Mouse (Mus musculus) spleen, adult 2 months (tissue): Measurements from ENCODE around the gene Nup93. TPM values are rescaled to one million over a fixed set of nuclear protein-coding genes. Genes with fewer than 3 reads are reported as not detected.

Experiments used
- DNase-seq, 2 experiments: peaks; one replicate each; pipeline versions ENCODE4 v3.0.0 to v3.0.0-alpha.2; 2012 to 2021; ENCODE audit warnings: low spot score in 2 of 2, low read depth in 1 of 2
- H3K27ac ChIP-seq: fragments of 200-500 bp; 2 replicates; pipeline ENCODE4 v1.5.1; 2012; ENCODE audit warnings: low read length, inconsistent platforms; ENCODE audit not compliant: insufficient read depth
- H3K27me3 ChIP-seq: fragments of 200-500 bp; 2 replicates; pipeline ENCODE4 v1.6.1; 2012; ENCODE audit warnings: mild to moderate bottlenecking, moderate library complexity, low read length, inconsistent platforms; ENCODE audit not compliant: control insufficient read depth, insufficient read depth
- H3K36me3 ChIP-seq: fragments of 200-500 bp; 2 replicates; pipeline ENCODE4 v1.6.1; 2012; ENCODE audit warnings: mild to moderate bottlenecking, low read length, inconsistent platforms; ENCODE audit not compliant: control insufficient read depth, insufficient read depth
- H3K4me1 ChIP-seq: fragments of 200-500 bp; 2 replicates; pipeline ENCODE4 v1.6.1; 2011; ENCODE audit warnings: inconsistent platforms; ENCODE audit not compliant: control insufficient read depth, insufficient read depth, insufficient read length
- H3K4me3 ChIP-seq: fragments of 200-500 bp; 2 replicates; pipeline ENCODE4 v1.5.1; 2011; ENCODE audit warnings: mild to moderate bottlenecking, inconsistent platforms; ENCODE audit not compliant: insufficient read depth, insufficient read length; ENCODE audit errors: extremely low read depth
- CTCF ChIP-seq: fragments of 200-500 bp; IDR thresholded peaks from 2 replicates; pipeline ENCODE4 v1.5.1; 2011; ENCODE audit warnings: mild to moderate bottlenecking, inconsistent platforms; ENCODE audit not compliant: insufficient read depth, insufficient read length, insufficient replicate concordance; ENCODE audit errors: extremely low read depth
- POLR2A ChIP-seq: fragments of 200-500 bp; IDR thresholded peaks from 2 replicates; pipeline ENCODE4 v1.6.1; 2011; ENCODE audit warnings: low read depth, low read length, inconsistent platforms
- WGBS: fragments of 180-500 bp; shearing (Covaris S2); methylation state at CpG from one replicate; pipeline ENCODE4 v1.1.7; 2018; 5-methylcytosine and 5-hydroxymethylcytosine counted together
- polyA plus RNA-seq: library from polyadenylated mRNA; depleted of rRNA; stranded (reverse); fragments of >200 nt; gene quantifications from 2 replicates; pipeline ENCODE4 v1.2.3, GENCODE M21; 2012

Gene Nup93
- polyA plus RNA-seq, 1 experiment, result 13.2 TPM

- H3K36me3 ChIP-seq, result no peaks in the 10 kb centered on the region
- H3K27me3 ChIP-seq, result no peaks in the 10 kb centered on the region
- no peak overlapping the region for H3K27ac ChIP-seq
- WGBS, result 9% methylated on average over 17 of the region's 17 CpGs
- DNase-seq, result peak; percentile 41 to 63
- H3K4me3 ChIP-seq, result no peak overlapping the region
- H3K4me1 ChIP-seq, result peaks cover 6% of the 10 kb centered on the region; the same call in 1 of the 2 replicates
- TF ChIP-seq CTCF (peak; percentile 60; the same call in 1 of the 2 replicates), POLR2A (no peak)
Measured at GRCm38 (mm10) chr8:94186542-94186941, 27.8 kb upstream of the Nup93 start.

- Histone ChIP-seq H3K4me3 (no peak overlapping the region), H3K36me3 (no peaks in the 10 kb centered on the region), H3K27me3 (no peaks in the 10 kb centered on the region), H3K4me1 (peaks cover 6% of the 10 kb centered on the region; the same call in 1 of the 2 replicates), H3K27ac (no peak overlapping the region)
- no peak for TF ChIP-seq POLR2A
- TF ChIP-seq CTCF, result no peak
- DNase-seq, result no peak
- WGBS, result 36% methylated on average over 21 of the region's 21 CpGs
Measured at GRCm38 (mm10) chr8:94187290-94188002, 26.9 kb upstream of the Nup93 start.

- Histone ChIP-seq H3K27me3 (no peaks in the 10 kb centered on the region), H3K4me3 (no peak overlapping the region), H3K27ac (no peak overlapping the region), H3K36me3 (no peaks in the 10 kb centered on the region), H3K4me1 (peaks cover 6% of the 10 kb centered on the region; the same call in 1 of the 2 replicates)
- TF ChIP-seq CTCF (no peak), POLR2A (no peak)
- no peak for DNase-seq
- 78% methylated on average over 13 of the region's 13 CpGs for WGBS
Measured at GRCm38 (mm10) chr8:94189275-94190031, 24.9 kb upstream of the Nup93 start.

GRCm38 (mm10) chr8:94191101-94191691 is 23.2 kb upstream of the Nup93 start:
- Histone ChIP-seq H3K27me3 (no peaks in the 10 kb centered on the region), H3K27ac (peak overlapping the region; percentile 17; the same call in 1 of the 2 replicates), H3K36me3 (no peaks in the 10 kb centered on the region), H3K4me3 (peak overlapping the region; percentile 31; the same call in 1 of the 2 replicates), H3K4me1 (peaks cover 6% of the 10 kb centered on the region; the same call in 1 of the 2 replicates)
- 7% methylated on average over 21 of the region's 21 CpGs for WGBS
- DNase-seq, result peak; percentile 75 to 79
- TF ChIP-seq POLR2A (no peak), CTCF (no peak)

- TF ChIP-seq CTCF, result no peak
- TF ChIP-seq POLR2A, result no peak
- Histone ChIP-seq H3K4me1 (peaks cover 4% of the 10 kb centered on the region; the same call in 1 of the 2 replicates), H3K27me3 (no peaks in the 10 kb centered on the region), H3K4me3 (no peak overlapping the region), H3K36me3 (no peaks in the 10 kb centered on the region), H3K27ac (no peak overlapping the region)
- DNase-seq, result no peak
- 100% methylated on average over 1 of the region's 1 CpGs for WGBS
Measured at GRCm38 (mm10) chr8:94192926-94193325, 21.4 kb upstream of the Nup93 start.

- Histone ChIP-seq H3K36me3 (no peaks in the 10 kb centered on the region), H3K27ac (no peak overlapping the region), H3K27me3 (no peaks in the 10 kb centered on the region), H3K4me1 (peaks cover 4% of the 10 kb centered on the region; the same call in 1 of the 2 replicates), H3K4me3 (no peak overlapping the region)
- no peak for DNase-seq
- TF ChIP-seq CTCF (no peak), POLR2A (no peak)
- 90% methylated on average over 7 of the region's 7 CpGs for whole genome bisulfite sequencing
Measured at GRCm38 (mm10) chr8:94194591-94195223, 19.7 kb upstream of the Nup93 start.
